10 mouse cellular contexts compared by ENCODE assay signal in the genomic region with DNA sequence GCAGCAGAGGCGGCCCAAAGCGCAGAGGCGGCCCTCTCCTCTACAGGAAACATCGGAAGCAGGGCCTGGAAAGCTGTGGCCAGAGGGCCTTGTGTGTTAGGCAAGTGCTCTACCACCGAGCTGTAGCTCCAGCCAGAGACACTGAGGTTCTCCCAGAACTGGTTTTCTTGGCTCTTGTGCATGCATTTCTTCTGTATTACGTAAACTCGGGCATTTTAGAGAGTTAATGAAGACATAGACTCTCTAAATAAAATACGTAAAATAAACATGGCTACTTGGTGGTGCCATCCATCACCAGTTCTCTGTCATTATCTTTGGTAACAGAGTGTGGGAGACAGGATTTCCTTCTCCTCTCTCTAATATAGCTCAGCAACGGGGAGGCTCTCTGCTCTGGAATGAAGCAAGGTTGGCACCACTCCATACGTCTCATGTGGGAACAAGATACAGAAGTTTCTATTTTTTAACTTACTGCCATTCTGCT. TPM values are rescaled to one million over a fixed set of nuclear protein-coding genes. Genes with fewer than 3 reads are reported as not detected.
DNase-seq lines count a peak whose midpoint lies in the region; ATAC-seq lines count a peak whose summit lies in the region.
"Had no signal": no experiment of that assay in that cellular context is flagged by ENCODE, and none has a peak within 500 bp of the region (broad histone marks: within the 10 kb centered on the region; RNA-seq: fewer than 3 reads in every experiment).

No protein-coding gene starts in this region.

- no peaks in the 10 kb centered on the region for H3K27me3 ChIP-seq in kidney, embryonic 15.5 days
- H3K27me3 ChIP-seq in kidney, embryonic 16.5 days (ENCODE audit: insufficient read depth, low read length): no peaks in the 10 kb centered on the region
- H3K27me3 ChIP-seq in midbrain, embryonic 14.5 days (ENCODE audit: control insufficient read depth, insufficient read depth, low read length): no peaks in the 10 kb centered on the region
- H3K27me3 ChIP-seq: embryonic facial prominence, embryonic 13.5 days had no signal

- peak; percentile 8 for DNase-seq in kidney, adult 18-20 months
- peak; percentile 21 to 78 for DNase-seq in frontal cortex, adult 2 months (ENCODE audit: extremely low spot score in 1 of 2, low spot score in 1 of 2)
- DNase-seq in cerebellum, postnatal 25 days: no peak
- no peak for DNase-seq in midbrain, embryonic 14.5 days

- H3K36me3 ChIP-seq in kidney, embryonic 15.5 days: no peaks in the 10 kb centered on the region
- no peaks in the 10 kb centered on the region for H3K36me3 ChIP-seq in kidney, embryonic 16.5 days (ENCODE audit: insufficient read depth, low read length)
- no peaks in the 10 kb centered on the region for H3K36me3 ChIP-seq in midbrain, embryonic 14.5 days (ENCODE audit: control insufficient read depth, insufficient read depth, low read length)
- H3K36me3 ChIP-seq: embryonic facial prominence, embryonic 13.5 days had no signal

- no peak overlapping the region for H3K4me2 ChIP-seq in kidney, embryonic 15.5 days
- H3K4me2 ChIP-seq in kidney, embryonic 16.5 days (replicated peaks; ENCODE audit: low read depth, low read length): no peak overlapping the region
- no peak overlapping the region for H3K4me2 ChIP-seq in midbrain, embryonic 14.5 days (ENCODE audit: low read length)
- H3K4me2 ChIP-seq: embryonic facial prominence, embryonic 13.5 days had no signal

- H3K27ac ChIP-seq in kidney, embryonic 15.5 days: no peak overlapping the region
- no peak overlapping the region; the same call in 1 of the 2 replicates for H3K27ac ChIP-seq in kidney, embryonic 16.5 days (ENCODE audit: low read length)
- H3K27ac ChIP-seq in midbrain, embryonic 14.5 days (replicated peaks; ENCODE audit: low read depth, low read length): no peak overlapping the region
- H3K27ac ChIP-seq: embryonic facial prominence, embryonic 13.5 days; macrophage had no signal

- no peaks in the 10 kb centered on the region for H3K9me3 ChIP-seq in kidney, embryonic 15.5 days (replicated peaks)
- no peaks in the 10 kb centered on the region for H3K9me3 ChIP-seq in kidney, embryonic 16.5 days (ENCODE audit: low read length)
- H3K9me3 ChIP-seq in midbrain, embryonic 14.5 days (ENCODE audit: control insufficient read depth, low read length): no peaks in the 10 kb centered on the region
- H3K9me3 ChIP-seq: embryonic facial prominence, embryonic 13.5 days had no signal

- ATAC-seq in kidney, embryonic 15.5 days (replicated peaks; ENCODE audit: low FRiP score): no peak
- ATAC-seq in kidney, embryonic 16.5 days (ENCODE audit: low FRiP score, low TSS enrichment): peak; percentile 31; the same call in 1 of the 2 replicates
- ATAC-seq in megakaryocyte progenitor cell, adult 5-6 weeks (replicated peaks; ENCODE audit: poor library complexity): 0 out of 2 replicates have a peak, but pooled peaks have one; percentile 26
- no peak for ATAC-seq in monocyte, adult 5-6 weeks (replicated peaks; ENCODE audit: insufficient number of reproducible peaks, low FRiP score, low TSS enrichment, poor library complexity, severe bottlenecking)
- no peak for ATAC-seq in midbrain, embryonic 14.5 days (ENCODE audit: low FRiP score, low TSS enrichment)

- no peak overlapping the region for H3K9ac ChIP-seq in kidney, embryonic 15.5 days
- no peak overlapping the region for H3K9ac ChIP-seq in kidney, embryonic 16.5 days (replicated peaks; ENCODE audit: low read length)
- no peak overlapping the region for H3K9ac ChIP-seq in midbrain, embryonic 14.5 days (replicated peaks; ENCODE audit: low read length)
- H3K9ac ChIP-seq: embryonic facial prominence, embryonic 13.5 days had no signal

- H3K4me3 ChIP-seq in kidney, embryonic 15.5 days (replicated peaks): no peak overlapping the region
- H3K4me3 ChIP-seq in kidney, embryonic 16.5 days (ENCODE audit: low read length): no peak overlapping the region
- H3K4me3 ChIP-seq in midbrain, embryonic 14.5 days (replicated peaks; ENCODE audit: low read depth, low read length): no peak overlapping the region
- H3K4me3 ChIP-seq: embryonic facial prominence, embryonic 13.5 days had no signal

- H3K4me1 ChIP-seq in kidney, embryonic 15.5 days: no peaks in the 10 kb centered on the region
- no peaks in the 10 kb centered on the region for H3K4me1 ChIP-seq in kidney, embryonic 16.5 days (ENCODE audit: insufficient read depth, low read length)
- no peaks in the 10 kb centered on the region for H3K4me1 ChIP-seq in midbrain, embryonic 14.5 days (ENCODE audit: control insufficient read depth, insufficient read depth, low read length)

- WGBS in kidney, embryonic 15.5 days: 54% methylated on average over 10 of the region's 10 CpGs
- 50% methylated on average over 10 of the region's 10 CpGs for WGBS in kidney, embryonic 16.5 days
- WGBS in midbrain, embryonic 14.5 days: 87% methylated on average over 10 of the region's 10 CpGs

RNA-seq across cellular contexts. Expression of gene Ctnna3, which starts 46.3 kb away (rescaled TPM):
- polyA plus RNA-seq in kidney, embryonic 15.5 days (2015; fragmentation: Nextera tagmentation; extraction: Ambion mirVana): 0.53 and 0.59 TPM in 2 replicates
- polyA plus RNA-seq in frontal cortex, adult 2 months (2012; rRNA removed): 0.46 and 0.70 TPM in 2 replicates
- polyA plus RNA-seq in kidney, embryonic 16.5 days (2015; fragmentation: Nextera tagmentation; extraction: Ambion mirVana): 0.49 and 0.55 TPM in 2 replicates
- total RNA-seq in megakaryocyte progenitor cell, adult 5-6 weeks (2015): not detected in 2 replicates
- not detected in 2 replicates for total RNA-seq in megakaryocyte progenitor cell, adult 5-6 weeks (2017)
- total RNA-seq in monocyte, adult 5-6 weeks (2017): not detected in 3 replicates
- polyA plus RNA-seq in midbrain, embryonic 14.5 days (2014; fragmentation: Nextera tagmentation; extraction: Ambion mirVana): 0.94 and 1.1 TPM in 2 replicates
- polyA plus RNA-seq: macrophage had no signal

RNA-seq across cellular contexts. Expression of gene Gm7075, which starts 54.6 kb away (rescaled TPM):
- not detected in 2 replicates for polyA plus RNA-seq in kidney, embryonic 15.5 days (2015; fragmentation: Nextera tagmentation; extraction: Ambion mirVana)
- polyA plus RNA-seq in frontal cortex, adult 2 months (2012; rRNA removed): not detected in 2 replicates
- not detected in 2 replicates for polyA plus RNA-seq in kidney, embryonic 16.5 days (2015; fragmentation: Nextera tagmentation; extraction: Ambion mirVana)
- total RNA-seq in megakaryocyte progenitor cell, adult 5-6 weeks (2015): not detected in 2 replicates
- total RNA-seq in megakaryocyte progenitor cell, adult 5-6 weeks (2017): not detected in 2 replicates
- not detected in 3 replicates for total RNA-seq in monocyte, adult 5-6 weeks (2017)
- not detected in 2 replicates for polyA plus RNA-seq in midbrain, embryonic 14.5 days (2014; fragmentation: Nextera tagmentation; extraction: Ambion mirVana)
- polyA plus RNA-seq: embryonic facial prominence, embryonic 13.5 days; macrophage had no signal

Comparison
In these comparisons a context has a peak if more than half of its experiments do, and no peak if none do; other contexts are left out.
1. ATAC-seq: peak in kidney, embryonic 16.5 days (single experiment) and megakaryocyte progenitor cell, adult 5-6 weeks (single experiment); none in kidney, embryonic 15.5 days (single experiment), monocyte, adult 5-6 weeks (single experiment) and midbrain, embryonic 14.5 days (single experiment).
2. DNase-seq: peak in kidney, adult 18-20 months (single experiment) and frontal cortex, adult 2 months (2 of 2); none in cerebellum, postnatal 25 days (0 of 2) and midbrain, embryonic 14.5 days (single experiment).